Mouse (Mus musculus) lung, embryonic 16.5 days (tissue): ENCODE results near the gene Usp54. TPM values are rescaled to one million over a fixed set of nuclear protein-coding genes. Genes with fewer than 3 reads are reported as not detected.

Experiments used
- ATAC-seq: fragments of 200-750 bp; cut with Nextera tagmentation; 2 replicates; pipeline ENCODE4 v1.8.0; 2017; ENCODE audit warnings: low read depth, mild to moderate bottlenecking, moderate library complexity
- H3K27ac ChIP-seq: fragments of 300-500 bp; sonication (generic); 2 replicates; pipeline ENCODE4 v1.5.1; 2014; ENCODE audit warnings: mild to moderate bottlenecking, control low read depth, low read length
- H3K27me3 ChIP-seq: fragments of 300-500 bp; sonication (generic); 2 replicates; pipeline ENCODE4 v1.6.1; 2014; ENCODE audit warnings: low read depth, low read length, mixed read lengths; ENCODE audit not compliant: control insufficient read depth, insufficient read depth
- H3K36me3 ChIP-seq: fragments of 300-500 bp; sonication (generic); 2 replicates; pipeline ENCODE4 v1.6.1; 2014; ENCODE audit warnings: low read length; ENCODE audit not compliant: control insufficient read depth, insufficient read depth
- H3K4me1 ChIP-seq: fragments of 300-500 bp; sonication (generic); replicated peaks from 2 replicates; pipeline ENCODE4 v1.6.1; 2014; ENCODE audit warnings: low read length, mixed read lengths; ENCODE audit not compliant: control insufficient read depth, insufficient read depth
- H3K4me2 ChIP-seq: fragments of 300-500 bp; sonication (generic); 2 replicates; pipeline ENCODE4 v1.6.1; 2014; ENCODE audit warnings: low read depth, low read length, control low read depth
- H3K4me3 ChIP-seq: fragments of 300-500 bp; sonication (generic); 2 replicates; pipeline ENCODE4 v1.5.1; 2014; ENCODE audit warnings: mild to moderate bottlenecking, low read length, control low read depth
- H3K9ac ChIP-seq: fragments of 300-500 bp; sonication (generic); 2 replicates; pipeline ENCODE4 v1.6.1; 2014; ENCODE audit warnings: low read length, control low read depth
- H3K9me3 ChIP-seq: fragments of 300-500 bp; sonication (generic); 2 replicates; pipeline ENCODE4 v1.6.1; 2016; ENCODE audit warnings: low read length; ENCODE audit not compliant: control insufficient read depth
- WGBS: fragments of 180-500 bp; shearing (Covaris S2); extraction: QIAGEN DNeasy Blood & Tissue Kit; methylation state at CpG from one replicate; pipeline ENCODE4 v1.1.7; 2014; 5-methylcytosine and 5-hydroxymethylcytosine counted together
- polyA plus RNA-seq: library from polyadenylated mRNA; unstranded; fragments of >200 nt; fragmentation: Nextera tagmentation; extraction: Ambion mirVana; gene quantifications from 2 replicates; pipeline ENCODE4 v1.2.1, GENCODE M21; 2015

Usp54 gene
- polyA plus RNA-seq, 1 experiment from 2014 or later, result 8.1 TPM

- no peaks in the 10 kb centered on the region for H3K36me3 ChIP-seq
- no peak overlapping the region for H3K9ac ChIP-seq
- no peak overlapping the region for H3K27ac ChIP-seq
- peaks cover 8% of the 10 kb centered on the region for H3K4me1 ChIP-seq
- ATAC-seq, result no peak
- H3K27me3 ChIP-seq, result peaks cover 10% of the 10 kb centered on the region; the same call in 1 of the 2 replicates
- H3K9me3 ChIP-seq, result no peaks in the 10 kb centered on the region
- no peak overlapping the region for H3K4me3 ChIP-seq
- no peak overlapping the region for H3K4me2 ChIP-seq
These were observed 17.5 kb upstream of the Usp54 start for GRCm38 (mm10) chr14:20658326-20658725.

GRCm38 (mm10) chr14:20656361-20656760, 15.5 kb upstream of the Usp54 start, which contains the start of gene Myoz1:
Myoz1 (minus strand) TSS chr14:20656540.
- no peak within 1 kb of the TSS for H3K9ac ChIP-seq
- H3K4me3 ChIP-seq, result no peak within 1 kb of the TSS
- WGBS, result 44% methylated on average over 11 of the region's 11 CpGs
- no peak within 1 kb of the TSS for H3K27ac ChIP-seq
- no peaks in the 10 kb centered on the region for H3K36me3 ChIP-seq
- peaks cover 3% of the 10 kb centered on the region for H3K4me1 ChIP-seq
- H3K4me2 ChIP-seq, result no peak within 1 kb of the TSS
- H3K9me3 ChIP-seq, result no peaks in the 10 kb centered on the region
- no peak for ATAC-seq
- H3K27me3 ChIP-seq, result no peaks in the 10 kb centered on the region

- ATAC-seq, result no peak
- Histone ChIP-seq H3K4me2 (no peak overlapping the region), H3K4me1 (peaks cover 2% of the 10 kb centered on the region), H3K27ac (no peak overlapping the region), H3K9ac (no peak overlapping the region), H3K9me3 (no peaks in the 10 kb centered on the region), H3K27me3 (no peaks in the 10 kb centered on the region), H3K4me3 (no peak overlapping the region), H3K36me3 (no peaks in the 10 kb centered on the region)
- 77% methylated on average over 9 of the region's 9 CpGs for WGBS
These were observed 14.9 kb upstream of the Usp54 start for GRCm38 (mm10) chr14:20655731-20656130.

- WGBS, result 62% methylated on average over 9 of the region's 9 CpGs
- H3K27me3 ChIP-seq, result no peaks in the 10 kb centered on the region
- ATAC-seq, result no peak
These were observed 14.0 kb upstream of the Usp54 start for GRCm38 (mm10) chr14:20654690-20655421.

GRCm38 (mm10) chr14:20651722-20652256, 10.9 kb upstream of the Usp54 start:
- H3K27ac ChIP-seq, result no peak overlapping the region
- H3K9me3 ChIP-seq, result no peaks in the 10 kb centered on the region
- 50% methylated on average over 4 of the region's 4 CpGs for WGBS
- no peaks in the 10 kb centered on the region for H3K27me3 ChIP-seq
- no peak overlapping the region for H3K9ac ChIP-seq
- no peak overlapping the region for H3K4me2 ChIP-seq
- no peaks in the 10 kb centered on the region for H3K4me1 ChIP-seq
- ATAC-seq, result no peak
- no peak overlapping the region for H3K4me3 ChIP-seq
- no peaks in the 10 kb centered on the region for H3K36me3 ChIP-seq

More at GRCm38 (mm10) chr14:20654690-20655421, 14.0 kb upstream of the Usp54 start:
- H3K36me3 ChIP-seq, result no peaks in the 10 kb centered on the region
- no peak overlapping the region for H3K27ac ChIP-seq
- no peak overlapping the region for H3K9ac ChIP-seq
- H3K4me3 ChIP-seq, result no peak overlapping the region
- no peak overlapping the region for H3K4me2 ChIP-seq
- no peaks in the 10 kb centered on the region for H3K4me1 ChIP-seq
- H3K9me3 ChIP-seq, result no peaks in the 10 kb centered on the region

GRCm38 (mm10) chr14:20651000-20651399, 10.1 kb upstream of the Usp54 start:
- no peak overlapping the region for H3K4me3 ChIP-seq
- H3K4me1 ChIP-seq, result no peaks in the 10 kb centered on the region
- no peaks in the 10 kb centered on the region for H3K27me3 ChIP-seq
- 57% methylated on average over 2 of the region's 2 CpGs for WGBS
- H3K9me3 ChIP-seq, result no peaks in the 10 kb centered on the region
- no peak for ATAC-seq
- H3K27ac ChIP-seq, result no peak overlapping the region
- no peak overlapping the region for H3K9ac ChIP-seq
- no peaks in the 10 kb centered on the region for H3K36me3 ChIP-seq
- no peak overlapping the region for H3K4me2 ChIP-seq

- Histone ChIP-seq H3K4me3 (no peak overlapping the region), H3K9me3 (no peaks in the 10 kb centered on the region), H3K4me2 (no peak overlapping the region), H3K27me3 (no peaks in the 10 kb centered on the region), H3K27ac (no peak overlapping the region), H3K36me3 (no peaks in the 10 kb centered on the region), H3K9ac (no peak overlapping the region), H3K4me1 (peaks cover 8% of the 10 kb centered on the region)
- no peak for ATAC-seq
These were observed 5.5 kb upstream of the Usp54 start for GRCm38 (mm10) chr14:20646381-20646780.

- WGBS, result 35% methylated on average over 3 of the region's 3 CpGs
- Histone ChIP-seq H3K27ac (no peak overlapping the region), H3K4me1 (peaks cover 8% of the 10 kb centered on the region), H3K36me3 (no peaks in the 10 kb centered on the region), H3K9me3 (no peaks in the 10 kb centered on the region), H3K9ac (no peak overlapping the region), H3K4me2 (no peak overlapping the region), H3K4me3 (no peak overlapping the region), H3K27me3 (no peaks in the 10 kb centered on the region)
- ATAC-seq, result no peak
These were observed 4.7 kb upstream of the Usp54 start for GRCm38 (mm10) chr14:20645547-20645946.

- H3K27me3 ChIP-seq, result no peaks in the 10 kb centered on the region
- peak overlapping the region; percentile 94 for H3K9ac ChIP-seq
- peak overlapping the region; percentile 86 for H3K4me3 ChIP-seq
- no peaks in the 10 kb centered on the region for H3K36me3 ChIP-seq
- no peaks in the 10 kb centered on the region for H3K9me3 ChIP-seq
- ATAC-seq, result no peak
- peak overlapping the region; percentile 83 for H3K4me2 ChIP-seq
- 11% methylated on average over 10 of the region's 10 CpGs for WGBS
- H3K4me1 ChIP-seq, result peaks cover 12% of the 10 kb centered on the region
- peak overlapping the region; percentile 94 for H3K27ac ChIP-seq
These were observed 594 bp upstream of the Usp54 start for GRCm38 (mm10) chr14:20641438-20641875.
